Mouse (Mus musculus): ENCODE data around the gene Cyp1a1.
A peak's percentile ranks its signal among the peaks of the same experiment; 100 is the strongest.

Gene Cyp1a1

GRCm38 (mm10) chr9:57687751-57688150, at the start of gene Cyp1a1:
Gene Cyp1a1 (plus strand): TSS chr9:57687928.
- DNase-seq, result no peak

DNA sequence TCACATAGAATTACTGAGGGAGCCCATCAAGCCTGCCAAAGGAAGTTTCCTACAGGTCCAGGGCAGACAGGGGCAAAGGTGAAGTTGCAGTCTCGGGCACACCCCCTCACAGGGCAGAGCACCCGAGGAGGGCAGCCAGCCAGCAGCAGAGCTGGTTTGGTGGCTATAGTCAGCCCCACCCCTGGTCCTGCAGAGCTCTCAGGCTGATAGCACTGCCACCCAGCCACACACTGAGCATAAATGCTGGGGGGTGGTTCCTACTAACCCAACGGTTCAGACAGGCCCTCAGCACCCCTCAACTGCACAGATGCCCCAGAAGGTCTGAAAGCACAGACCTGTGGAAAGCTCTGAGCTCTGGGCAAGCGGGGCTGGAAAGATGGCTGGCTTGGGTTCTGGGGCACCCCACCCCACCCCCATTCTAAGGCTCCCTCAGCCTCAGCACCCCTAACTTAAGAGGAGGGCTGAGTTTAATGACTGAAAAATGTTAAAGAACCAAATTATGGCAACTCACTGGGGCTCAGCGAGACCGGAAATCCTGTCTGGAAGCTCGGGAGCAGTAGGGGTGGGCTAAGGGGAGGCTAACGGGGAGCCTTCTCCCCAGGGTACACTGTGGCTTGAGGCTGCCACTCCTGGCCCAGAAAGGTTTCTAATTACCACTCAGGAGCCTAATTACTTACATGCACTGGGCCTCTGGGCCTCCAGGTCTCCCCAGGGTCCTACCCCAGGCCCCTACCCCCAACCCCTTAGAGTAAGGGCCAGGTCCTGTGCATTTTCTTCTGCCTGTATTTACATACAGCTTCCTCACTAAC, 48.9 kb upstream of the Cyp1a1 start:
- DNase-seq, result no peak

- DNase-seq, result no peak
Observed at GRCm38 (mm10) chr9:57639661-57640328, 47.9 kb upstream of the Cyp1a1 start.

GRCm38 (mm10) chr9:57640384-57640783, 47.3 kb upstream of the Cyp1a1 start:
- DNase-seq, result no peak

DNA sequence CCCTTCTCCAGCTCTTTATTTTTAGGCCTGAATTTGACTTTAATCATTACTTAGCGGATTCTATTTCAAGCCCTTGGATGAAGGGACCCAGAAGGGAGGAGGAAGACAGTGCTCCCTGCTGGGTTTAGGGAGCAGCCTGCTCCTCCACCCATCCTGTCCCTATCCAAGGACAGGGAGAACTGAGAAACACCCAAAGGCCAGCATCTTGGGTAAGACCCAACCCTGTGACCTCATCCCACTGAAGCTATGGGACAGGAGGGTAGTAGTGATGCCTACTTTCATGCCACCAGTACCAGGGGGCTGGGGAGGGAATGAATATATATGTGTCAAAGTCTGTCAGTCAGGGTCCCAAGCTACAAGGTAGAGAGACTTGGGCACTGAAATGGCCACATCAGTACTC, 46.7 kb upstream of the Cyp1a1 start:
- no peak for DNase-seq

DNA sequence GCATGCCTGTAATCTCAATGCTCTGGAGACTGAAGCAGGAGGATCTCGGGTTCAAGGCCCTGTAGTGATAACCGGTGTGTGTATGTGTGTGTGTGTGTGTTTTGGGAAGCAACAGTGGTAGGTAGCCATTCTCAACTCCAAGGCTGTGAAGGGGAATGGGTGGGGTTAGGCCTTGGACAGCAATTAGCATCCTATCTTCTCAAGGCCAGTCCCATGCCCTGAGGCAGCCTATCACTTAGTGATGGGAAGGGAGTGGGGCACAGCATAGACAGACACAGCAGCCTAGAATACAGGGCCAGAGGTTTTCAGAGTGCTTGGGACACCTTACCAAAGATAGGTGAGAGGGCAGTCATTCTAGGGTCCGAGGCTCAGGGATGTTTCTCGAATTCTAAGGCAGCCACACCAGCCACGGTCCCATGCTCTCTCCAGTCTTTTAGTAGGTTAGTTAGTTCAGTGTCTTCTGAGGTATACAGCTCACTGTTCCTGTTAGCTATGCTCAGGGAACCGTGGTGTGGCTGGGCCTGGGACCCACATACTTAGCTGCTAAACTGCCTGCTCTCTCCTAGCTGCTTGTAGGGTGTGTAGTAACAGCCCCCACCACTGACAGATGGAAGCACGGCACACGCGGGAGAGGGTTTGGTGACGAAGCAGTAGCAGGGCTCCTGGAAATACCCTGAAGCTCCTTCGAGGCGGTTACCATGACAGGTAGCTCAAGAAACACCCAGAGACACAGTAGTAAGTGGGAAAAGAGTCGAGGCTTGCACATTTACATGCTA, 45.8 kb upstream of the Cyp1a1 start:
- no peak for DNase-seq

DNA sequence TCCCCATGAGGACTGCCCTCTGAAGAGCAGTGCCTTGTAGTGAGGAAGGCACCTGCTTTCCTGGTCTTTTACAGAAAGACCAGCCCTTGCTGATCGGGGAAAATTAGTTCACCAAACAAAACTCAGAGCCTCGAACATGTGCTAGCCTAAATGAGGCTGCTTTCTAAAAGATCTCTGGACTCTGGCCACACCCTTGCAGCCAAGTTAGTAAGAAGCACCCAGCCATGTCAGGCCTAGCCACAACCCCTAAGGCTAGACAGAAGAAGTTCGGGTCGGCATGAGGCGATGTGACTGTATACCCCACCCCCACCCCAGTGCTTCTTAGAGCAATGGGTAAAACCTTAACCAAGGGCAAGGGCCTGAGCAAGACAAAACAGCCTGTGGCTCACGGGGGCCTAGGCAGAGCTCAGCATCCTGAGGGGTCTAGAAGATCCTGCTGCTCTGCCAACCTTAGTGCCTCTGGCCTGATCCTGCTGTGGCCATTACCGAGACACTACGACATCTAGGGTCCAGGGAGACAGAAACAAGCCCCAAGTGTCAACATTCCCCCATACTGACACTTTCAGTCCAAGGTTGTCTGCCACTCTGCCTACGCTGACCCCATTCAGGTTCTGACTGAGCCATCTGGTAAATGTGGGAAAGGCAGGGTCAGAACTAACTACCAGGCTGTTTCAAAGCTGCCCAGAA, 44.4 kb upstream of the Cyp1a1 start:
- no peak for DNase-seq

GRCm38 (mm10) chr9:57643856-57644180, 43.9 kb upstream of the Cyp1a1 start:
- no peak for DNase-seq

GRCm38 (mm10) chr9:57644442-57644943, 43.2 kb upstream of the Cyp1a1 start:
- no peak for DNase-seq

DNA sequence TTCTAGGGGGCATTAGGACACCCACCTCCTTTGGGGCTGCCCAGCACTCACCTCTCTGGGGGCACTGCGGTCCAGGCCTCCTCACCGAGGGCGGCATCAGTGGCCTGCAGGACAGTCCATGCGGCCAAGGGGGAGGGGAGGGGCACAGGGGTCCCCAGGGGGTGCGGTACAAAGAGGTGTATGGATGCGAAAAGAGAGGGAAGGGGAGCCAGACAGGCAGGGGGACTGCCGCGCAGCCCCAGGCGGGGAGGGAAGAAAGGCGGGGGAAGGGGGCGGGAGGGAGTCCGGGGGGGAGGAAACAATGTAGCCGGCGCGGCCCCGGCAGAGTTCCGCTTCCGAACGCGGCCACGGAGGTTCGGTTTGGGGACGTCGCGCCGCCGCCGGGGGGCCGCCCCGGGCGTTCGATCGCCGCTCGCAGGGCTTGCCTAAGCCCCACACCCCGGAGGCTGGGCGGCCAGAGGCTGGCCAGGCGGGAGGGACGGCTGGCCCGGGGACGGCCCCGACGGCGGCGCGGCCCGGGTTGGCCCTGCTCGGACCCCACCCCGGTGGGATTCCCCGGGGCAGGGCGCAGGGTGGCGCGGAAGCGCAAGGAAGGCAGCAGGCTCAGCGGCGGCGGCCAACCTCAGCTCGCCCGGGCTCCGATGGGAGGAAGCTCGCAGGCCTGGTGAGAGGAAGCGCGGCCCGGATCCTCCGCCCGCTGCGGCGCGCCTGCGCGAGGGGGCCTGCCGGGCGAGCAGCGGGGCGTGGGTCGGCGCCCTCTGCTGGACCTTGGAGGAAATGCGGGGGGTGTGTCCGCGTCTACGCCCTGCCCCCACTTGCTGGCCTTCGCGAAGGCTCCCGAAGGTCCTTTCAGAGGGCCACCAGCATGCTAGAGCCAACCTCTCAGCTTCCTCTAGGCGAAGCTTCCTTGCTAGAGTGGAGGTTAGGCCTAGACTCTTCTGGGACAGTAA, 42.5 kb upstream of the Cyp1a1 start:
- peak; percentile 88 to 97 for DNase-seq

DNA sequence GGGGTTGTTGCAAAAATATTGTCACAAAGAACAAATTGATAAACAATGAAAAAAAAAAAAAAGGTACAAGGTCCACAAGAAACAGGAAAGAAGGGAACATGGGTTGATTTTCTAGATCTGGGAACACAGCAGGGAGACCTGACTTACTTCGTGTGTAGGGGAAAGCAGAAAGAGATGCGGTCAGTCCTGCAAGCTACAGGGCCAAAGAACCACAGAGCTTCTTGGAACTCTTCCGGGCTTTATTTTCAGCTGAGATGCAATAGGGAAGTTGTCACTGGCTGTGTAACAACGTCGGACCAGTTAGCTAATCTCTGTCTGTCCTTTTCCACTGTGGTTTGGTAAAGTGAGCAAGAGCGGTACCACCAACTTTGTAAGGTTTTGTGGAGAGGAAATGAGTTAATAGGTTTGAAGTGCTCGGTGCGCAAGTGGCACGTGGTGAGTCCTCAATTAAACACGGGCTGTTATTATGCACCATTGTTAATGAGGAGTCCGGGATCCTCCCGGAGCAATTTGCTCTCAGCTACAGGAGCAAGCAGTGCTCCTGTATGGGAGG, 41.1 kb upstream of the Cyp1a1 start:
- DNase-seq, result no peak

DNA sequence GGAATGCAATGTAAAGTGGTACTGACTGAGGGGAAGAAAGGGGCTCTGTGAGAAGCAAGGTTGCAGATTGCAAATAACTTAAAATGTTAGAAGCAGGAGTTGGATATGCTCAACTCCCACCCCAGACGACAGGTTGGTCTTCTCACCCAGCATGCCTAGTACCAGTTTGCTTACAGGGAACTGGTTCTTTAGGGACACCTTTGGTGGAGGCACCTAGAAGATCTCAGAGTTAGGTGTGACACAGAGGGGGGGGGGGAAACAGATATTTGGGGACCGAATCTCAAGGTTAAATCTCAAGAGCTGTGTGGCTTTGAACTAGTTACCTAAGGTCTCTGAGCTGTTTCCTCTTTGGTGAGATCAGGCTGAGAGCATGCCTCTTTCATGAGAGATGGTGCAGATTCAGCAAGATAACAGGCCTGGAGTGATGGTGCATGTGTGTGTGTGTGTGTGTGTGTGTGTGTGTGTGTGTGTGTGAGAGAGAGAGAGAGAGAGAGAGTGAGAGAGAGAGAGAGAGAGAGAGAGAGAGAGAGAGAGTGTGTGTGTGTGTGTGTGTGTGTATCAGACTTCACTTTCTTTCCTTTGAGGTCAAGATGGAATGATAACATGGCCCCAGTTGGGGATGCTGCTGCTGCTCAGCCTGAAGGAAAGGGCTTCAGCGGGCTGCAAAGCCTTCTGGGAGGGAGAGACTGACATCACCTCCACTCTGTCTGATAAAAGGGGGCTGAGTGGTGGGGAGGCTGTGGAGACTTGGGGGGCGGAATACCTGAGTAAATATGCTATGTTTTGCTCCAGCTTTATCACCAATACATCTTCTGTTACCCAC, 40.2 kb upstream of the Cyp1a1 start:
- DNase-seq, result no peak

DNA sequence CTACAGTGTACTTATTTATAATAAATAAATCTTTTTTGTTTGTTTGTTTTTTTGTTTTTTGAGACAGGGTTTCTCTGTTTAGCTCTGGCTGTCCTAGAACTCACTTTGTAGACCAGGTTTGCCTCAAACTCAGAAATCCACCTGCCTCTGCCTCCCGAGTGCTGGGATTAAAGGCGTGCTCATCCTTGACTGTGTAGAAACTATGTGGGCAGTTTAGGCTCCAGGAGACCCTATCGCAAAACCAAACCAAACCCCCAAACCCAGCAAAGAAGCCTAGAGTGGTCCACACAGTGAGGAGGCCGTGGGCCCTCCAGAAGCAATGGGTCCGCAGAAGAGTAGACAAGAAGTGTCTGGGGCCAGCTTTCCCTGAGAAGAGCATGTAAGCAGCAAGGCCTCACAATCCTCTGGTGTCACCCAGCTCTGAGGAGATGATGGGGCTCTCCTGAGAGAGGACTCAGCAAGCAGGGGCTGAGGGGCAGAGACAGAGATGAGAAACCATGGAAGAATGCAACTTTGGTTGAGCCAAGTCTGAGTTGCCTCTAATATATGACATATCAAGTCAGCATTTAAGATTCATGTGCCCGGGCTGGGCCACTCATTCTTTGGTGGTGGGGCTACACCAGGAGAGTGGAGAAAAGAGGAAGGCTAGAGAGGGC, 37.5 kb upstream of the Cyp1a1 start:
- DNase-seq, result no peak

- DNase-seq, result no peak
Observed at GRCm38 (mm10) chr9:57650786-57651311, 36.9 kb upstream of the Cyp1a1 start.

DNA sequence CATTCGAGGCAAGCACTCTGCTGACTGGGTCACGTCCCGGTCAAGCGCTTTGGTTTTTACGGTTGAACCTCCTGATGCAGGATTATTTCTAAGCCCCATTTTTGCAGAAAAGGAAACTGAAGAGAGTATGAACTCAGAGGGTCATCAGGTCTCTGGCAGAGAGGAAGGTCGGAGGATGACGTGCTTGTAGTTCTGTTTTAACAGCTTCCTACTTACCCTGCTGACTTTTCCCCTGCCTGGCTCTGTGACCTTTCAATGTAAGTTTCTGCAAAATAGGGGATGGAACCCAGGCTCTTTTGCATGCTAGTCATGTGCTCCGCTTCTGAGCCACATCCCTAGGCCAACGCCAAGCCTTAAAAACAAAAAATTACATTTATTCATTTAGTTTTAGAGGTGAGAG, 35.4 kb upstream of the Cyp1a1 start:
- no peak for DNase-seq

GRCm38 (mm10) chr9:57652855-57653254, 34.9 kb upstream of the Cyp1a1 start:
- DNase-seq, result no peak

DNA sequence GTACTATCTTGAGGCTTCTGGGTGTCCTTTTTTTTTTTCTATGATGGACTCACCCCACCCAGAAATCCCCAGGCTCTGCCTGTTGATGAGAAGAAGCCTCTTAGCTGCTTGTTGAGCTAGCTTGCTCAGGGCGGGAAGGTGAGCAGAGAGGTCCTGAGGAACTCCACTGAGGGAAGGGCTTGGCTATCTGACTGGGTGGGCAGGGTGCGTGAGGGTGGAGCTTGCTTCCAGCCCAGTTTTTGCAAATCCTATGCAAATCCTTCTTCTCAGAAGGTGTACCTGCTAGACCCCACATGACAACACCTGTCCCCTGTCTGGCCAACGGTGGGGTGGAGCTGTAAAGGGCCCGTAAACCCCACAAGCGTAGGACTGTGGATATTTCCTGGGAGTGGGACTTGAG, 34.4 kb upstream of the Cyp1a1 start, which contains the start of gene Csk:
Gene Csk, minus strand, starts transcription at position 349 of the 400 bp plus-strand sequence.
- DNase-seq, result no peak

- DNase-seq, result no peak
Observed at GRCm38 (mm10) chr9:57654966-57655365, 32.8 kb upstream of the Cyp1a1 start.

DNA sequence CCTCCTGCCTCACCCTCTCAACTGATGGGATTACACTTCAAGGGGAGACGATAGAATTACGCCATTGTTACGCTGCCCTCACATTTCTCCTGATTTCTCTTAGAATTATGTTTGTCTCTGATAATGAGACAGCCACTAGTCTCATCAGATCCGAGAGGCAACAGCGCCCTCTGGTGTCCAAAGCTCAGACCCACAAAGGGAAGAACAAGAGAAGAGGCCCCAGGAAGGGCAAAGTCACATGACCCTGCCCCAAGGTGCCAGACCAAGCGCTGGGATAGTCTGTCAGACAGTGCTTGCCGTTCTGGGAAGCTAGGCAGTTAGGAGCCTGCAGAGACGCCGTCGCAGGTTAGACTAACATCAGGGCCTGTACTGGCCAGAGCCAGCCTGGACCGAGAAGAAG, 32.0 kb upstream of the Cyp1a1 start:
- DNase-seq, result peak; percentile 95 to 96
